Mouse (Mus musculus) heart, embryonic 13.5 days (tissue): ENCODE results near the gene Foxd2. TPM values are rescaled to one million over a fixed set of nuclear protein-coding genes. Genes with fewer than 3 reads are reported as not detected.

Experiments
- ATAC-seq: fragments of 200-750 bp; cut with Nextera tagmentation; 2 replicates; pipeline ENCODE4 v1.8.0; 2017; ENCODE audit warnings: moderate TSS enrichment; ENCODE audit not compliant: insufficient number of reproducible peaks, low FRiP score, low TSS enrichment; ENCODE audit errors: extremely low read depth
- H3K27ac ChIP-seq: fragments of 300-500 bp; sonication (generic); replicated peaks from 2 replicates; pipeline ENCODE4 v1.5.1; 2015; ENCODE audit warnings: moderate library complexity, mild to moderate bottlenecking, inconsistent platforms
- H3K27me3 ChIP-seq: fragments of 300-500 bp; sonication (generic); replicated peaks from 2 replicates; pipeline ENCODE4 v1.6.1; 2015; ENCODE audit warnings: mild to moderate bottlenecking, inconsistent platforms
- H3K36me3 ChIP-seq: fragments of 300-500 bp; sonication (generic); 2 replicates; pipeline ENCODE4 v1.6.1; 2015; ENCODE audit warnings: mild to moderate bottlenecking, inconsistent platforms
- H3K4me1 ChIP-seq: fragments of 300-500 bp; sonication (generic); 2 replicates; pipeline ENCODE4 v1.6.1; 2015; ENCODE audit warnings: inconsistent platforms
- H3K4me2 ChIP-seq: fragments of 300-500 bp; sonication (generic); 2 replicates; pipeline ENCODE4 v1.6.1; 2015; ENCODE audit warnings: inconsistent platforms, mild to moderate bottlenecking, moderate library complexity
- H3K4me3 ChIP-seq: fragments of 300-500 bp; sonication (generic); 2 replicates; pipeline ENCODE4 v1.5.1; 2015; ENCODE audit warnings: moderate library complexity, mild to moderate bottlenecking, inconsistent platforms
- H3K9ac ChIP-seq: fragments of 300-500 bp; sonication (generic); 2 replicates; pipeline ENCODE4 v1.6.1; 2015; ENCODE audit warnings: inconsistent platforms, mild to moderate bottlenecking, moderate library complexity
- H3K9me3 ChIP-seq: fragments of 300-500 bp; sonication (generic); 2 replicates; pipeline ENCODE4 v1.6.1; 2016; ENCODE audit warnings: inconsistent platforms
- WGBS: fragments of 180-500 bp; shearing (Covaris S2); methylation state at CpG from one replicate; pipeline ENCODE4 v1.1.7; 2015; ENCODE audit warnings: mixed read lengths; 5-methylcytosine and 5-hydroxymethylcytosine counted together
- polyA plus RNA-seq: library from polyadenylated mRNA; unstranded; fragments of >200 nt; fragmentation: Nextera tagmentation; extraction: Ambion mirVana; gene quantifications from 2 replicates; pipeline ENCODE4 v1.2.1, GENCODE M21; 2015

The Foxd2 gene
- polyA plus RNA-seq, 1 experiment from 2014 or later = 0.07 TPM

- WGBS = 3% methylated on average over 20 of the region's 20 CpGs
- Histone ChIP-seq H3K27me3 (peaks cover 100% of the 10 kb centered on the region), H3K27ac (no peak overlapping the region), H3K4me2 (peak overlapping the region; percentile 79), H3K36me3 (no peaks in the 10 kb centered on the region), H3K4me1 (peaks cover 30% of the 10 kb centered on the region), H3K4me3 (peak overlapping the region; percentile 61), H3K9me3 (no peaks in the 10 kb centered on the region), H3K9ac (peak overlapping the region; percentile 71)
- no peak for ATAC-seq
Measured at GRCm38 (mm10) chr4:114909602-114910484, 1.2 kb upstream of the Foxd2 start.

- H3K4me2 ChIP-seq = peak overlapping the region; percentile 79
- H3K9ac ChIP-seq = peak overlapping the region; percentile 68
- no peaks in the 10 kb centered on the region for H3K36me3 ChIP-seq
- peaks cover 27% of the 10 kb centered on the region for H3K4me1 ChIP-seq
- ATAC-seq = peak; percentile 19; the same call in 1 of the 2 replicates
- WGBS = under 1% methylated on average over 95 of the region's 103 CpGs
- H3K9me3 ChIP-seq = no peaks in the 10 kb centered on the region
- H3K27ac ChIP-seq = no peak overlapping the region
- H3K27me3 ChIP-seq = peaks cover 100% of the 10 kb centered on the region
- peak overlapping the region; percentile 61 for H3K4me3 ChIP-seq
Measured at GRCm38 (mm10) chr4:114907951-114908828, 483 bp downstream of the Foxd2 start.

- WGBS = 2% methylated on average over 74 of the region's 74 CpGs
Measured at GRCm38 (mm10) chr4:114907056-114907917, 1.4 kb downstream of the Foxd2 start.

GRCm38 (mm10) chr4:114905969-114906680 lies 2.5 kb downstream of the Foxd2 start:
- H3K4me2 ChIP-seq = no peak overlapping the region
- no peaks in the 10 kb centered on the region for H3K9me3 ChIP-seq
- no peak overlapping the region for H3K4me3 ChIP-seq
- no peak overlapping the region for H3K9ac ChIP-seq
- ATAC-seq = no peak
- peaks cover 100% of the 10 kb centered on the region for H3K27me3 ChIP-seq
- H3K27ac ChIP-seq = no peak overlapping the region
- peaks cover 30% of the 10 kb centered on the region for H3K4me1 ChIP-seq
- 16% methylated on average over 10 of the region's 10 CpGs for WGBS
- H3K36me3 ChIP-seq = no peaks in the 10 kb centered on the region

More at GRCm38 (mm10) chr4:114907056-114907917, 1.4 kb downstream of the Foxd2 start:
- Histone ChIP-seq H3K4me1 (peaks cover 27% of the 10 kb centered on the region), H3K27ac (no peak overlapping the region), H3K36me3 (no peaks in the 10 kb centered on the region), H3K9ac (peak overlapping the region; percentile 68), H3K4me3 (peak overlapping the region; percentile 61), H3K4me2 (peak overlapping the region; percentile 79), H3K27me3 (peaks cover 100% of the 10 kb centered on the region), H3K9me3 (no peaks in the 10 kb centered on the region)
- ATAC-seq = no peak

- no peak for ATAC-seq
- no peak overlapping the region for H3K9ac ChIP-seq
- H3K9me3 ChIP-seq = no peaks in the 10 kb centered on the region
- H3K27ac ChIP-seq = no peak overlapping the region
- H3K4me1 ChIP-seq = peaks cover 30% of the 10 kb centered on the region
- peaks cover 100% of the 10 kb centered on the region for H3K27me3 ChIP-seq
- H3K4me2 ChIP-seq = no peak overlapping the region
- 45% methylated on average over 3 of the region's 3 CpGs for WGBS
- H3K4me3 ChIP-seq = no peak overlapping the region
- H3K36me3 ChIP-seq = no peaks in the 10 kb centered on the region
Measured at GRCm38 (mm10) chr4:114905501-114905900, 3.2 kb downstream of the Foxd2 start.

GRCm38 (mm10) chr4:114903422-114903782 lies 5.3 kb downstream of the Foxd2 start:
- WGBS = 6% methylated on average over 11 of the region's 11 CpGs
- no peaks in the 10 kb centered on the region for H3K9me3 ChIP-seq
- no peak overlapping the region for H3K4me2 ChIP-seq
- no peak overlapping the region for H3K9ac ChIP-seq
- peaks cover 100% of the 10 kb centered on the region for H3K27me3 ChIP-seq
- ATAC-seq = no peak
- H3K4me3 ChIP-seq = no peak overlapping the region
- H3K4me1 ChIP-seq = peaks cover 19% of the 10 kb centered on the region
- H3K36me3 ChIP-seq = no peaks in the 10 kb centered on the region
- H3K27ac ChIP-seq = no peak overlapping the region

GRCm38 (mm10) chr4:114902641-114903421 lies 5.8 kb downstream of the Foxd2 start:
- Histone ChIP-seq H3K9ac (no peak overlapping the region), H3K27ac (no peak overlapping the region), H3K4me3 (no peak overlapping the region), H3K4me2 (no peak overlapping the region), H3K27me3 (peaks cover 100% of the 10 kb centered on the region), H3K36me3 (no peaks in the 10 kb centered on the region), H3K9me3 (no peaks in the 10 kb centered on the region), H3K4me1 (peaks cover 13% of the 10 kb centered on the region)
- ATAC-seq = no peak
- WGBS = under 1% methylated on average over 39 of the region's 39 CpGs

GRCm38 (mm10) chr4:114901643-114902351 lies 6.9 kb downstream of the Foxd2 start:
- under 1% methylated on average over 42 of the region's 42 CpGs for WGBS

GRCm38 (mm10) chr4:114900866-114901642 lies 7.6 kb downstream of the Foxd2 start:
- Histone ChIP-seq H3K9ac (no peak overlapping the region), H3K4me1 (peaks cover 3% of the 10 kb centered on the region; the same call in 1 of the 2 replicates), H3K4me2 (no peak overlapping the region), H3K36me3 (no peaks in the 10 kb centered on the region), H3K27ac (no peak overlapping the region), H3K9me3 (no peaks in the 10 kb centered on the region), H3K27me3 (peaks cover 100% of the 10 kb centered on the region), H3K4me3 (no peak overlapping the region)
- no peak for ATAC-seq
- 3% methylated on average over 33 of the region's 33 CpGs for WGBS

More at GRCm38 (mm10) chr4:114901643-114902351, 6.9 kb downstream of the Foxd2 start:
- Histone ChIP-seq H3K27ac (no peak overlapping the region), H3K4me2 (peak overlapping the region; percentile 36; the same call in 1 of the 2 replicates), H3K27me3 (peaks cover 100% of the 10 kb centered on the region), H3K4me3 (peak overlapping the region; percentile 14; the same call in 1 of the 2 replicates), H3K9ac (no peak overlapping the region), H3K4me1 (peaks cover 3% of the 10 kb centered on the region; the same call in 1 of the 2 replicates), H3K36me3 (no peaks in the 10 kb centered on the region), H3K9me3 (no peaks in the 10 kb centered on the region)
- no peak for ATAC-seq
